Mouse (Mus musculus): Measurements from ENCODE around the gene Gp1bb. TPM values are rescaled to one million over a fixed set of nuclear protein-coding genes. Genes with fewer than 3 reads are reported as not detected.

The Gp1bb gene
- total RNA-seq, 2 experiments from 2014 or later: 0.29 TPM; not detected in 1

DNA sequence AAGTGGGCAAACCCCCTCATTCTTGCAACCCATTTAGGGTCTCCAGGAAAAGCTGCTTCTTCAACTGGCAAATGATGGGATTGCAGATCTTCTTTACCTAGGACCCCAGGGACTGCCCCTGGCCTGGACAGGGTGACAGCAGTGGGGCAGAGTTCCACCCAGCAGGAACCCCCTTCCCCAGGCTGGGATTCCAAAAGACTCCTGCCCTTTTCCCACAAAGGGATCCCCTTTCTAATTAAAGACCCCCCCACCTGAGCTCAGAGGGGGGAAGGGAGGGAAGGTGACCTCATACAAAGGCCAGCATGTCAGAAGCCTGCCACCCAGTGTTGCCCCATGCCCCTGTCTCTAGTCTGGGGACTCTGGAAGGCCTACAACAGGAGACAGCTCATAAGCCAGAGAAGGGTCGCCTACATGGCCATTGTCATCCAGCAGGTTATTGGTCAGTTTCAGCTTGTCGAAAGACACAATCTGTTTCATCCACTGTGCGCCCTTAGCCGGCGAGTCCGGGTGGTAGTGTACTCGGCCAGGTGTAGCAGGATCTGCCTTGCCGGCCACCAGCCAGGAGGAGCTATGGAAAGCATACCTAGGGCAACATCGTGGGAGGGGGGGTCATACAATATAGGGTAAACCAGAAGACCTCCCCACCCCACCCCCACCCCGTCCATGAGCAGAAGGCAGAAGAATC lies 38.4 kb downstream of the Gp1bb start:
- no peak for DNase-seq
- intact Hi-C loops (cut with DNase I): no loop called here

DNA sequence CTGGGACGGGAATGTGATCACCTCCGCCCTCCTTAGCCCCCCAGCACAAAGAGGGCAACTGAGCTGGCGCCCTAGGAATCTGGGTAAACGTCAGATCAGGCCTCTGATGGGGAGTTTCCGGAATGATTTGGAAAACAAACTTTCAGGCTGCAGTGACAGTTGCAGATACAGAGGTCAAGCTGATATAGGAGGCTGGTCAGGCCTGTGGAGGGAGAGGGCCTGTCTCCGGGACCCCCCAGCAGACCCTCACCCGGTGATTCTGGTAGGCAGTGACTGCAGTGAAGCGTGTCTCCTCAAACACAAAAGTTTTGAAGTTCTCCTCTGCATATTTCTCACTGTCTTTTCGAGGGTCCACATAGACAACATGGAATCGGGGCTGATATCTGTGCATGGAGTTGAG lies 39.0 kb downstream of the Gp1bb start:
- intact Hi-C loops (cut with DNase I): no loop called here

GRCm38 (mm10) chr16:18582426-18583148 lies 39.6 kb downstream of the Gp1bb start:
- no peak for DNase-seq
- intact Hi-C loops (cut with DNase I): no loop called here

More for the DNA sequence above, 39.0 kb downstream of the Gp1bb start:
- DNase-seq: no peak

- intact Hi-C loops (cut with DNase I): no loop called here
- peak in 1 of 2 experiments; percentile 38 for DNase-seq
Observed at GRCm38 (mm10) chr16:18581623-18582205, 40.5 kb downstream of the Gp1bb start.

DNA sequence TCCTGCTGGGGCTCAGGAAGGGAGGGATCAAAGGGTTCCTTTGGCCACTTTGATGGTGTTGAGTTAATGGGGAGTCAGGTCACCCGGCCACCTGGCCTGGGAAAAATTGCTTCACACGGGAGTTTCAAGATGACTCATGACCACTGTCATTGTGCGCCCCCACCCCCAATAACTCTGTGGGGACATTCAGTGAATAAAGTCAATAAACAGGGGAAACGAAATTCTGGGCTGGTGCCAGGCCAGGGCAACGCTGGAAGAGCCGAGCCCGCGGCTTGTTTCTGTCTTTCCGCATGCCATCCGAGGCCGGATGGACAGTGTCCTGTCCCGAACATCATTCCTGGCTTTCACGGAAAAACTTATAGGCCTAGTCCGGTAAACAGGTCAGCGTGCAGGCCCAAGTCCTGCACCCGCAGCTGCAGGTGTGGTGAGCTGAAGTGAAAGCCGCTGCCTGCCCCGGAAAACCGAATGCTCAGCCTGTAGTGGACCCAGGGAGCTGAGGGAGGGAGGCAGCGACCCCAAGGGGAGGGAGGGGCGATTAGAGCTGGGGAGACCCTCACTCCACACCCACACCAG lies 41.1 kb downstream of the Gp1bb start:
- intact Hi-C loops (cut with DNase I): no loop called here
- no peak for DNase-seq

DNA sequence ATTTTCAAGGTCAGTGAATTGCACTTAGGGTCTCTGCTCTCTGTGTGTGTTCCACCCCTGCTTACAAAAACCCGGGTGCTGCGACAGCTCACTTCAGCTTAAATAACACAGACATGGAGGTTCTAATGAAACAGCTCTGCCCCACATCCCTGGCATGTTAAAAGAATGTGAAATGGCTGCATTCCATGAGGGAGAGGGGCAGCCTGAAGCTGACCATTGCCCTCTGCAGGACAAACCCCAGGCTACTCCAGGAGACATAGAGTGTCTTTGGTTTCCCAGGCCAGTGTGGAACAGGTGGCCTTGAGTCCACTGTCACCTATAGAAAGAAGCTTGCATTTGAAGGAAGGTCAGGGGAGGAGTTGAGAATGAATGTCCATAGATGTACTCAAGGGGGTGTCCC lies 41.8 kb downstream of the Gp1bb start:
- intact Hi-C loops (cut with DNase I): no loop called here
- DNase-seq: no peak

GRCm38 (mm10) chr16:18577599-18578160 lies 44.5 kb downstream of the Gp1bb start:
- DNase-seq: no peak
- intact Hi-C loops (cut with DNase I): no loop called here

- no peak for DNase-seq
- intact Hi-C loops (cut with DNase I): no loop called here
Observed at GRCm38 (mm10) chr16:18577071-18577470, 45.1 kb downstream of the Gp1bb start.

- intact Hi-C loops (cut with DNase I): no loop called here
- no peak for DNase-seq
Observed at GRCm38 (mm10) chr16:18574196-18574595, 48.0 kb downstream of the Gp1bb start.

Other genes with a start within 250 kb of the Gp1bb start
- gene Txnrd2, start 196.0 kb downstream of the Gp1bb start, total RNA-seq (2021): 10 to 100 TPM; 29.9 to 34.6 TPM
- 100 to 1,000 TPM; 119 to 127 TPM for gene Comt, start 195.6 kb downstream of the Gp1bb start, total RNA-seq (2021)
- 1 to 10 TPM; 4.5 to 6.4 TPM for gene Gnb1l, start 123.7 kb downstream of the Gp1bb start, total RNA-seq (2021)
- gene Rtl10, start 123.5 kb downstream of the Gp1bb start, total RNA-seq (2021): 1 to 10 TPM; 2.5 to 4.3 TPM
- gene Tbx1, start 31.7 kb downstream of the Gp1bb start, total RNA-seq (2021): under 1 TPM; 0.48 to 0.76 TPM
- 1 to 10 TPM; 2.8 to 4.0 TPM for gene Gm49601, start 4.0 kb upstream of the Gp1bb start, total RNA-seq (2021)
- gene Sept5, start 7.6 kb upstream of the Gp1bb start, total RNA-seq (2021): 1 to 10 TPM; 6.7 to 7.6 TPM
- 10 to 100 TPM; 52.8 to 62.4 TPM for gene Cldn5, start 154.4 kb upstream of the Gp1bb start, total RNA-seq (2021)
- 10 to 100 TPM; 56.5 to 61.4 TPM for gene Ufd1, start 189.4 kb upstream of the Gp1bb start, total RNA-seq (2021)
- 1 to 10 TPM; 4.9 to 5.0 TPM for gene Cdc45, start 189.6 kb upstream of the Gp1bb start, total RNA-seq (2021)
- 10 to 100 TPM; 18.3 to 19.2 TPM for gene 2510002D24Rik, start 214.2 kb upstream of the Gp1bb start, total RNA-seq (2021)
- not detected for gene Gm28539, start 214.2 kb upstream of the Gp1bb start, total RNA-seq (2021)